ENCODE assay signal across 8 mouse cellular contexts in the genomic region with DNA sequence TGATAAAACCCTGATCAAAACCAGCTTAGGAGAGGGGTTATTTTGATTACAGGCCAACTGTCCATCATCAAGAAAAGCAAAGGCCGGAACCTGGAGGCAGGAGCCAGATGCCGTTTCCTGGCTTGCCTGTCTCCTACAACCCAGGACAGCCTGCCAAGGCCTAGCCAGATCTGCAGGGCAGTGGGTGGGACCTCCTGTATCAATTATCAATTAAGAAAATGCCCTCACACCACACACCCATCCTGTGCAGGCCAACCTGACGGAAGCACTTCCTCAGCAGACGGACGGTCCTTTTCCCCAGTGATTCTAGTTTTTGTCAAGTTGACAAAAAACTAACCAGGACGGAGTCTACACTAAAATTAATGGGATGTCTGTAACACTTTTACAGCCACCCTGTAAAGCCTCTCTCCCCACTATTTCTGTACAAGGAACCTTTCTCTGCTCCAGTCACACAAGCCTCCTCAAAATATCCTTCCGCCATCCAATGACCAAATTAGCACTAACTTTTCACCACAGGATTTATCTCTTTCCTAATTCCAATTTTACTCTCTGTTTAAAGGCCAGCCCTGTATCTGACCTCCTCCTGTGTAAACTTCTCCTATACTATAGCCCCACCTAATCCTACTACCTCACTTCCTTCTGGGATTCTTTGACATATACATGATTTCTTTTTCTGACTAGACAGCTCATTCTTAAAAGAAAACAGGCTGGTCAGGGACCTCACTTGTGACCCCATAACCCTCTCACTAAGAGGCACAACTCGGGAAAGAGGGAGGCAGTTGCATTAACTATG. TPM values are rescaled to one million over a fixed set of nuclear protein-coding genes. Genes with fewer than 3 reads are reported as not detected.
DNase-seq lines count a peak whose midpoint lies in the region; ATAC-seq and TF ChIP-seq lines count a peak whose summit lies in the region.

No protein-coding gene starts in this region.

- H3K9ac ChIP-seq in midbrain, postnatal 0 days (replicated peaks; ENCODE audit: low read length, poor library complexity, severe bottlenecking) = no peak overlapping the region

- peak; percentile 15 for DNase-seq in left cerebral cortex, postnatal 4 days
- DNase-seq in left cerebral cortex, postnatal 36 days (ENCODE audit: low spot score in 2 of 2) = no peak
- no peak for DNase-seq in heart, embryonic 10.5 days (ENCODE audit: low spot score)
- DNase-seq in kidney, postnatal 4 days = peak; percentile 36 to 53
- DNase-seq in midbrain, postnatal 0 days (ENCODE audit: low spot score) = no peak
- no peak for DNase-seq in adipocyte (ENCODE audit: low spot score)
- DNase-seq in cerebellum, postnatal 4 days (ENCODE audit: low spot score in 2 of 2) = no peak
- DNase-seq in cerebellum, adult 2 months = no peak

- no peak for ATAC-seq in midbrain, postnatal 0 days (ENCODE audit: low FRiP score)

- peak overlapping the region; percentile 85; the same call in 1 of the 2 replicates for H3K4me3 ChIP-seq in heart, embryonic 10.5 days
- H3K4me3 ChIP-seq in midbrain, postnatal 0 days (ENCODE audit: low read depth, low read length) = no peak overlapping the region
- H3K4me3 ChIP-seq in cerebellum, adult 2 months (replicated peaks; ENCODE audit: insufficient read depth, low read depth, low read length) = no peak overlapping the region

- H3K36me3 ChIP-seq in heart, embryonic 10.5 days = no peaks in the 10 kb centered on the region
- H3K36me3 ChIP-seq in midbrain, postnatal 0 days (ENCODE audit: insufficient read depth, low read length) = no peaks in the 10 kb centered on the region

- no peaks in the 10 kb centered on the region for H3K27me3 ChIP-seq in heart, embryonic 10.5 days (ENCODE audit: insufficient read depth, poor library complexity, severe bottlenecking)
- H3K27me3 ChIP-seq in midbrain, postnatal 0 days (ENCODE audit: insufficient read depth, low read length) = no peaks in the 10 kb centered on the region
- H3K27me3 ChIP-seq in cerebellum, adult 2 months (ENCODE audit: control insufficient read depth, insufficient read depth, low read length) = no peaks in the 10 kb centered on the region

- WGBS in heart, embryonic 10.5 days = 64% methylated on average over 8 of the region's 8 CpGs
- WGBS in midbrain, postnatal 0 days = 87% methylated on average over 8 of the region's 8 CpGs
- WGBS in cerebellum, adult 2 months = 63% methylated on average over 8 of the region's 8 CpGs

- no peak for TF ChIP-seq CTCF in midbrain, postnatal 0 days (IDR thresholded peaks at IDR 0.05)
- TF ChIP-seq CTCF in cerebellum, adult 2 months (IDR thresholded peaks at IDR 0.05; ENCODE audit: borderline replicate concordance, insufficient read depth, low read depth, low read length) = no peak

- H3K27ac ChIP-seq in heart, embryonic 10.5 days = 0 out of 2 replicates have a peak overlapping the region, but pooled peaks have one; percentile 11
- no peak overlapping the region for H3K27ac ChIP-seq in midbrain, postnatal 0 days (ENCODE audit: low read depth, low read length)
- no peak overlapping the region for H3K27ac ChIP-seq in cerebellum, adult 2 months (ENCODE audit: insufficient read depth, low read length)

- H3K9me3 ChIP-seq in heart, embryonic 10.5 days = no peaks in the 10 kb centered on the region
- no peaks in the 10 kb centered on the region for H3K9me3 ChIP-seq in midbrain, postnatal 0 days (ENCODE audit: low read length)

- H3K4me2 ChIP-seq in midbrain, postnatal 0 days (ENCODE audit: low read depth, low read length, poor library complexity, severe bottlenecking) = peak overlapping the region; percentile 73; the same call in 1 of the 2 replicates

- TF ChIP-seq POLR2A in cerebellum, adult 2 months (IDR thresholded peaks at IDR 0.05; ENCODE audit: borderline replicate concordance, insufficient read depth, low read length) = no peak

- peaks cover 32% of the 10 kb centered on the region for H3K4me1 ChIP-seq in heart, embryonic 10.5 days
- H3K4me1 ChIP-seq in midbrain, postnatal 0 days (ENCODE audit: insufficient read depth, low read length) = peaks cover 8% of the 10 kb centered on the region
- H3K4me1 ChIP-seq in cerebellum, adult 2 months (ENCODE audit: control insufficient read depth, insufficient read depth, low read length) = peaks cover 9% of the 10 kb centered on the region

- intact Hi-C loops in left cerebral cortex, postnatal 4 days (cut with DNase I) = no loop called here
- intact Hi-C loops in left cerebral cortex, postnatal 36 days (cut with DNase I) = no loop called here

RNA-seq across cellular contexts. Expression of a gene that starts 2.1 kb away (rescaled TPM):
- 100 to 1,000 TPM; 110 to 126 TPM for total RNA-seq in left cerebral cortex, postnatal 4 days (2021)
- total RNA-seq in left cerebral cortex, postnatal 36 days (2021) = 100 to 1,000 TPM in 1 of 2 experiments, 10 to 100 TPM in 1; 80.5 to 105 TPM
- 47.7 and 59.8 TPM in 2 replicates for polyA plus RNA-seq in heart, embryonic 10.5 days (2016; fragmentation: Nextera tagmentation; extraction: Ambion mirVana)
- 81.0 and 85.5 TPM in 2 replicates for total RNA-seq in midbrain, postnatal 0 days (2014; rRNA removed)
- polyA plus RNA-seq in midbrain, postnatal 0 days (2015; fragmentation: Nextera tagmentation; extraction: Ambion mirVana) = 138 TPM in 2 replicates
- 32.1 and 32.7 TPM in 2 replicates for polyA plus RNA-seq in cerebellum, adult 2 months (2012; rRNA removed)

RNA-seq across cellular contexts. Expression of a gene that starts 50.0 kb away (rescaled TPM):
- 1 to 10 TPM; 5.3 to 5.6 TPM for total RNA-seq in left cerebral cortex, postnatal 4 days (2021)
- 1 to 10 TPM; 1.3 TPM for total RNA-seq in left cerebral cortex, postnatal 36 days (2021)
- polyA plus RNA-seq in heart, embryonic 10.5 days (2016; fragmentation: Nextera tagmentation; extraction: Ambion mirVana) = 3.0 and 3.4 TPM in 2 replicates
- total RNA-seq in midbrain, postnatal 0 days (2014; rRNA removed) = 4.2 and 5.2 TPM in 2 replicates
- polyA plus RNA-seq in midbrain, postnatal 0 days (2015; fragmentation: Nextera tagmentation; extraction: Ambion mirVana) = 2.4 and 3.1 TPM in 2 replicates
- polyA plus RNA-seq in cerebellum, adult 2 months (2012; rRNA removed) = 0.85 and 1.4 TPM in 2 replicates

RNA-seq across cellular contexts. Expression of a gene that starts 52.5 kb away (rescaled TPM):
- total RNA-seq in left cerebral cortex, postnatal 4 days (2021) = 100 to 1,000 TPM; 107 to 121 TPM
- 100 to 1,000 TPM; 133 to 152 TPM for total RNA-seq in left cerebral cortex, postnatal 36 days (2021)
- 219 and 228 TPM in 2 replicates for polyA plus RNA-seq in heart, embryonic 10.5 days (2016; fragmentation: Nextera tagmentation; extraction: Ambion mirVana)
- total RNA-seq in midbrain, postnatal 0 days (2014; rRNA removed) = 148 and 163 TPM in 2 replicates
- 197 and 200 TPM in 2 replicates for polyA plus RNA-seq in midbrain, postnatal 0 days (2015; fragmentation: Nextera tagmentation; extraction: Ambion mirVana)
- 160 and 165 TPM in 2 replicates for polyA plus RNA-seq in cerebellum, adult 2 months (2012; rRNA removed)

Comparison
In these comparisons a context has a peak if more than half of its experiments do, and no peak if none do; other contexts are left out.
1. DNase-seq: peak in left cerebral cortex, postnatal 4 days (single experiment) and kidney, postnatal 4 days (2 of 2); none in left cerebral cortex, postnatal 36 days (0 of 2), heart, embryonic 10.5 days (single experiment), midbrain, postnatal 0 days (single experiment), adipocyte (single experiment), cerebellum, postnatal 4 days (0 of 2) and cerebellum, adult 2 months (0 of 2).